Mouse (Mus musculus): ENCODE results near the gene Atp6v0c. TPM values are rescaled to one million over a fixed set of nuclear protein-coding genes. Genes with fewer than 3 reads are reported as not detected.

The Atp6v0c gene
- polyA plus RNA-seq (2012; rRNA removed) (487 and 720 TPM in 2 replicates), polyA plus RNA-seq (2014; fragmentation: Nextera tagmentation; extraction: Ambion mirVana) (511 and 522 TPM in 2 replicates)

- H3K27me3 ChIP-seq (ENCODE audit: control insufficient read depth, insufficient read depth, low read length) = no peaks in the 10 kb centered on the region
- no peaks in the 10 kb centered on the region for H3K9me3 ChIP-seq (ENCODE audit: control insufficient read depth, low read length)
- peak within 1 kb of the TSS; percentile 70 for H3K4me2 ChIP-seq (replicated peaks; ENCODE audit: low read depth, low read length, severe bottlenecking)
- peak within 1 kb of the TSS; percentile 60 for H3K4me3 ChIP-seq (replicated peaks; ENCODE audit: low read length)
- H3K27ac ChIP-seq (replicated peaks; ENCODE audit: low read depth, low read length) = peak within 1 kb of the TSS; percentile 98
- peak; percentile 73; the same call in 1 of the 2 replicates for TF ChIP-seq POLR2A (IDR thresholded peaks at IDR 0.05; ENCODE audit: borderline replicate concordance, extremely low read depth, insufficient read depth, insufficient read length)
- WGBS = 1% methylated on average over 45 of the region's 58 CpGs
- peaks cover 24% of the 10 kb centered on the region for H3K36me3 ChIP-seq (ENCODE audit: control insufficient read depth, insufficient read depth, low read length)
- peak; percentile 91 for ATAC-seq (ENCODE audit: low FRiP score, low read depth)
- H3K4me1 ChIP-seq (ENCODE audit: control insufficient read depth, insufficient read depth, low read length) = peaks cover 15% of the 10 kb centered on the region
- H3K9ac ChIP-seq (ENCODE audit: low read depth, low read length, severe bottlenecking) = peak within 1 kb of the TSS; percentile 90
- DNase-seq (ENCODE audit: low spot score) = peak; percentile 96
Measured at GRCm38 (mm10) chr17:24169317-24170065, at the start of gene Atp6v0c. Gene Atp6v0c (minus strand): TSS chr17:24169702.

- Histone ChIP-seq H3K4me3 (replicated peaks; ENCODE audit: low read length) (no peak overlapping the region), H3K4me1 (ENCODE audit: control insufficient read depth, insufficient read depth, low read length) (peaks cover 13% of the 10 kb centered on the region), H3K4me2 (replicated peaks; ENCODE audit: low read depth, low read length, severe bottlenecking) (no peak overlapping the region), H3K9ac (ENCODE audit: low read depth, low read length, severe bottlenecking) (no peak overlapping the region), H3K36me3 (ENCODE audit: control insufficient read depth, insufficient read depth, low read length) (peaks cover 31% of the 10 kb centered on the region), H3K27me3 (ENCODE audit: control insufficient read depth, insufficient read depth, low read length) (no peaks in the 10 kb centered on the region), H3K9me3 (ENCODE audit: control insufficient read depth, low read length) (no peaks in the 10 kb centered on the region), H3K27ac (replicated peaks; ENCODE audit: low read depth, low read length) (no peak overlapping the region)
- ATAC-seq (ENCODE audit: low FRiP score, low read depth) (no peak), DNase-seq (ENCODE audit: low spot score) (no peak)
- no peak for TF ChIP-seq POLR2A (IDR thresholded peaks at IDR 0.05; ENCODE audit: borderline replicate concordance, extremely low read depth, insufficient read depth, insufficient read length)
- 71% methylated on average over 4 of the region's 4 CpGs for WGBS
Measured at GRCm38 (mm10) chr17:24216836-24217235, 47.3 kb upstream of the Atp6v0c start.

- no peak for TF ChIP-seq POLR2A (IDR thresholded peaks at IDR 0.05; ENCODE audit: borderline replicate concordance, extremely low read depth, insufficient read depth, insufficient read length)
- WGBS = 73% methylated on average over 6 of the region's 6 CpGs
- Histone ChIP-seq H3K4me3 (replicated peaks; ENCODE audit: low read length) (no peak overlapping the region), H3K4me1 (ENCODE audit: control insufficient read depth, insufficient read depth, low read length) (peaks cover 26% of the 10 kb centered on the region), H3K27ac (replicated peaks; ENCODE audit: low read depth, low read length) (no peak overlapping the region), H3K36me3 (ENCODE audit: control insufficient read depth, insufficient read depth, low read length) (peaks cover 27% of the 10 kb centered on the region), H3K9me3 (ENCODE audit: control insufficient read depth, low read length) (no peaks in the 10 kb centered on the region), H3K27me3 (ENCODE audit: control insufficient read depth, insufficient read depth, low read length) (no peaks in the 10 kb centered on the region), H3K4me2 (replicated peaks; ENCODE audit: low read depth, low read length, severe bottlenecking) (no peak overlapping the region), H3K9ac (ENCODE audit: low read depth, low read length, severe bottlenecking) (no peak overlapping the region)
- no peak for DNase-seq (ENCODE audit: low spot score)
- ATAC-seq (ENCODE audit: low FRiP score, low read depth) = no peak
Measured at GRCm38 (mm10) chr17:24213186-24213585, 43.7 kb upstream of the Atp6v0c start.

GRCm38 (mm10) chr17:24212441-24213018, 43.0 kb upstream of the Atp6v0c start:
- H3K27ac ChIP-seq (replicated peaks; ENCODE audit: low read depth, low read length) = peak overlapping the region; percentile 90; the same call in 1 of the 2 replicates
- peaks cover 21% of the 10 kb centered on the region for H3K36me3 ChIP-seq (ENCODE audit: control insufficient read depth, insufficient read depth, low read length)
- no peak overlapping the region for H3K9ac ChIP-seq (ENCODE audit: low read depth, low read length, severe bottlenecking)
- 32% methylated on average over 5 of the region's 5 CpGs for WGBS
- no peak for DNase-seq (ENCODE audit: low spot score)
- H3K9me3 ChIP-seq (ENCODE audit: control insufficient read depth, low read length) = no peaks in the 10 kb centered on the region
- no peak for TF ChIP-seq POLR2A (IDR thresholded peaks at IDR 0.05; ENCODE audit: borderline replicate concordance, extremely low read depth, insufficient read depth, insufficient read length)
- peaks cover 33% of the 10 kb centered on the region for H3K4me1 ChIP-seq (ENCODE audit: control insufficient read depth, insufficient read depth, low read length)
- no peaks in the 10 kb centered on the region for H3K27me3 ChIP-seq (ENCODE audit: control insufficient read depth, insufficient read depth, low read length)
- H3K4me3 ChIP-seq (replicated peaks; ENCODE audit: low read length) = peak overlapping the region; percentile 45
- no peak for ATAC-seq (ENCODE audit: low FRiP score, low read depth)
- H3K4me2 ChIP-seq (replicated peaks; ENCODE audit: low read depth, low read length, severe bottlenecking) = peak overlapping the region; percentile 78

- H3K4me1 ChIP-seq (ENCODE audit: control insufficient read depth, insufficient read depth, low read length) = peaks cover 40% of the 10 kb centered on the region
- 0 out of 2 replicates have a peak, but pooled peaks have one; percentile 12 for TF ChIP-seq POLR2A (IDR thresholded peaks at IDR 0.05; ENCODE audit: borderline replicate concordance, extremely low read depth, insufficient read depth, insufficient read length)
Measured at GRCm38 (mm10) chr17:24211631-24212440, 42.3 kb upstream of the Atp6v0c start.

More at GRCm38 (mm10) chr17:24211631-24212440, 42.3 kb upstream of the Atp6v0c start:
- Histone ChIP-seq H3K4me2 (replicated peaks; ENCODE audit: low read depth, low read length, severe bottlenecking) (peak overlapping the region; percentile 78), H3K9me3 (ENCODE audit: control insufficient read depth, low read length) (no peaks in the 10 kb centered on the region), H3K36me3 (ENCODE audit: control insufficient read depth, insufficient read depth, low read length) (peaks cover 18% of the 10 kb centered on the region), H3K27me3 (ENCODE audit: control insufficient read depth, insufficient read depth, low read length) (no peaks in the 10 kb centered on the region), H3K27ac (replicated peaks; ENCODE audit: low read depth, low read length) (peak overlapping the region; percentile 90), H3K9ac (ENCODE audit: low read depth, low read length, severe bottlenecking) (peak overlapping the region; percentile 67), H3K4me3 (replicated peaks; ENCODE audit: low read length) (peak overlapping the region; percentile 45)
- DNase-seq (ENCODE audit: low spot score) (peak; percentile 70), ATAC-seq (ENCODE audit: low FRiP score, low read depth) (peak; percentile 5; the same call in 1 of the 2 replicates)
- WGBS = 2% methylated on average over 37 of the region's 37 CpGs
